Mouse (Mus musculus): ENCODE measurements at regions not wholly inside any gene's neighbourhood (a gene's known extent, or its start where the extent isn't known, plus 50 kb on each side); places are given as distances from the start of the nearest gene placed in this dataset.

- TF ChIP-seq CTCF (IDR thresholded peaks at IDR 0.05; ENCODE audit: extremely low read depth, insufficient read length, insufficient replicate concordance, low read depth, low read length) (no peak), POLR2A (IDR thresholded peaks at IDR 0.05; ENCODE audit: low read depth, low read length) (no peak)
Measured at GRCm38 (mm10) chr6:33117877-33118276, 57.8 kb upstream of the Chchd3 start.
